Mouse (Mus musculus) spleen, postnatal 14 days (tissue): ENCODE measurements around the gene Tmed11.
"Not testable (repeated sequence)": the region's sequence is repeated elsewhere in the genome, so short reads cannot be mapped to it uniquely, and the experiment has no call there.

ENCODE experiments used
- DNase-seq, 2 experiments: peaks; one replicate each; pipeline ENCODE4 v3.0.0; 2021 to 2022; ENCODE audit warnings: low spot score in 2 of 2

Tmed11 gene

DNA sequence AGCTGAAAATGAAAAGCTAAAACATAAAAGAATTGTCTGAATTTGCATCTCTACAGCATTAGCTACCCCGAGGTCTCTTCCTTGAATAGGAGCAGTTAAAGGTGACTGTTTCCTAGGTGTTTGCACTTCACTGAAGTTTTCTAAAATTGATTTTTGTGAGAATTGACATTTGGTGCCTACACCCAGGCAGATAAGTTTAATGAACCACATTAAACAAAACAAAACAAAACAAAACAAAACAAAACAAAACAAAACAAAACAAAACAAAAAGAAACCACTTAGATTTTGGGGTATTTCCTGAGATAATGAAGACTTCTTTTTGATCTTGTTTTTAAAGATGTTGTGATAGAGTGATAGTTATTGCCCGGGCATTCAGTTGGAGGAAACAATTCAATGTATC lies at the start of gene Tmed11:
TSS of gene Tmed11 (minus strand) at position 101 of the 400 bp plus-strand sequence.
- not testable (repeated sequence) for DNase-seq

DNA sequence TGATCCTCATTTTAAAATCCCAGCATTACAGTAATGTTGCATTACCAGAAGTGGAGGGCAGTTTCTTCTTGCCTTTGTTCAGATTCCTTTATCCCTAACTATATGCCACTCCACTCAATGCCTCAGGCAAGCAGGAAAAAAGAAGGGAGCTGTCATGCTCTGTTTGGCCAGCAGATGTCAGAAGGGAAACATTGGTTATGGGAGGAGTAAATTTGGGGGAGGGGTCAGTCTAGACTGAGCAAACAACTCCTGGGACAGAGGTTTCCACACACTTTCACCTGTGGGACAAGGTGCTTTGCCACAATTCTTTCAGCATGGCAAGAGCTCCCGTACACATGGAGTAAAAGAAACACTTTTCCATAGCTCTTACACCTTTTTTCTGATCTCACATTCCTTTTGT lies 41.0 kb upstream of the Tmed11 start:
- no peak for DNase-seq

DNA sequence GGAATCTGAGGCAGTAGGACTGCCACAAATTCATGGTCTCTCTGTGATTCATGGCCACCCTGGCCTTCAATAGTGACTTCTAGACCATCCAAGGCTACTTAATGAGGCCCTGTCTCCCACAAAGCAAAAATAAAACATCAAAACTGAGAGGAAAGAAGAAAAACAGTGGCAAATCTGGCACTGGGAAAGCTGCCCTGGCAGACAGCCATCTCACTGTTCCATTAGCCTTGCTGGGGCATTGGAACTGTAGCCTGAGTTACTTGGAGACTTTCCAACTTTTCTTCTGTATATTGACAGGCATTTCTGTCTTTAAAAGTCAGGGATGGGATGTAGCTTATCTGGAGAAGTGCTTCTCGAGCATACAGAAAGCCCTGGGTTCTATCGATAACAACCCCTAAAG lies 28.1 kb upstream of the Tmed11 start:
- no peak for DNase-seq

DNA sequence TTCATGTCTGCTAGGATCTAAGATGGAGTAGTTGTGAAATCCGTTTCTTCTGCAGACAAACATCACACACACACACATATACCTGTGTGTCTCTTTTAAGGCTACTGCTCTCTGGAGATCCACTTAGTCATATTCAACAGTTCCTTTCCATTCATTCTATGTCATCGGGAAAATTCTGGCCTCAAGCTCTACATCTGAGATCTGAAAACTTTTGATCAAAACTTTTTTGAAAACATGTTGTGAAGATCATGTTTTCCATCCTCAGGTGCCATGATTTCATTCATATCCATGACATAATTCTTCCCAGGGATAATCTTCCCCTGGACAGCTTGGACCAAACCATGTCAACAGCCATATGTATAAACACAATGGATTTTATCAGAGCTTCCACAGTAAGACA lies 13.6 kb upstream of the Tmed11 start, which contains the start of gene Vmn2r8:
TSS of gene Vmn2r8 (minus strand) at position 101 of the 400 bp plus-strand sequence.
- DNase-seq, result not testable (repeated sequence)

DNA sequence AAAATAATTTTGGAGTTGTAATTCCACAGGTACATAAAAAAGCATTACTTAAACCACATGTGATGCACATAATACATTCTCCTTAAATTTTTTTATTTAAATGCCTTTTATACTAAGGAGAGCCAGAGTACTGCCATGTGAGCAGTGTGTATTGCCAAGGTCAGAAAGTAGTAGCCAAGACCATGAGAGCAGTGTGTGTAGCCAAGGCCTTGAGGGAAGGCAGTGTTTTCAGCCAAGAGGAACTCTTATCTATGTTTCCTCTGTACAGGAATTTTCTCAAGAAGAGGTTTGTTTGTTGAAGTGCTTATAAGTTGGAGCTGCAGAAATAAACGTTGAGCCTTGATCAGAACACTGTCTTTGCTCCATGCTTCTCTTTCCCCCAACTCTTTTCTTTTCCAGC lies 8.5 kb upstream of the Tmed11 start:
- DNase-seq, result no peak

DNA sequence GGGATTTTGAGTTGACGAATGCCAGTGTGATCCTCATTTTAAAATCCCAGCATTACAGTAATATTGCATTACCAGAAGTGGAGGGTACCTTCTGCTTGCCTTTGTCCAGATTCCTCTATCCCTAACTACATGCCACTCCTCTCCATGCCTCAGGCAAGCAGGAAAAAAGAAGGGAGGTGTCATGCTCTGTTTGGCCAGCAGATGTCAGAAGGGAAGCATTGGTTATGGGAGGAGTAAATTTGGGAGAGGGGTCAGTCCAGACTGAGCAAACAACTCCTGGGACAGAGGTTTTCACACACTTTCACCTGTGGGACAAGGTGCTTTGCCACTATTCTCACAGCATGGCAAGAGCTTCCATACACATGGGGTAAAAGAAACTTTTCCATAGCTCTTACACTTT lies 4.8 kb downstream of the Tmed11 start:
- DNase-seq, result not testable (repeated sequence)

DNA sequence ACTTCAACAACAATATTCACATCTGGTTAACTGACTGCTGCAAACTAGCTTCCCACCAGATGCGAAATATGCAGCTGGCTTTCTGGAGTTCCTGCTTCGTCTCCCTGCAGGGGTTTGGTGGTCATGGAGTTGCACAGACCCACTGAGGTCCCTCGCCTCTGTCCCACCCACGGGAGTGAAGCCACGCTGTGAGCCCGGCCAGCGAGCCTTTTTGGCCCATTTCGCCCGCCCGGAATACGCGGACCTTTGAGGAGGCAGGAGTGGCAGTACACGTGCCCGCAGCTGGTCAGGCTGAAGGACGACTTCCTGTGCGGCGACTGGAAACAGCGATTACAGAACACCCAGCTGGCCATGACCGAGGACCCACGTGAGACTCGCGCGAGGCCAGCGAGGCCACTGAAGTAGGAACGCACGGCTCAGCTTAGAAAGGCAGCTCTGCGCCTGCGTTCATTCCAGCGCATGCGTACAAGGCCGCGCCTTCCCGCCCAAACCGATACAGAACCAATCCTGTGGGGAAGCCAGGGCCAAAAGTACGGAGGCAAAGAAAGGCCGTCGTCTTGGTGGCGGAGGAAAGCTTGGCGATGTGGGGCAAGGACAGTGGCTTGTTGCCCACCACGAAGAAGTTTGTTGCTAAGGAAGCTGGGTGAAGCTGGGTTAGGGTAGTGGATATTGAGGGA lies 20.4 kb downstream of the Tmed11 start, which contains the start of gene Rnf212:
TSS of gene Rnf212 (minus strand) at position 353 of the 677 bp plus-strand sequence.
- no peak for DNase-seq

DNA sequence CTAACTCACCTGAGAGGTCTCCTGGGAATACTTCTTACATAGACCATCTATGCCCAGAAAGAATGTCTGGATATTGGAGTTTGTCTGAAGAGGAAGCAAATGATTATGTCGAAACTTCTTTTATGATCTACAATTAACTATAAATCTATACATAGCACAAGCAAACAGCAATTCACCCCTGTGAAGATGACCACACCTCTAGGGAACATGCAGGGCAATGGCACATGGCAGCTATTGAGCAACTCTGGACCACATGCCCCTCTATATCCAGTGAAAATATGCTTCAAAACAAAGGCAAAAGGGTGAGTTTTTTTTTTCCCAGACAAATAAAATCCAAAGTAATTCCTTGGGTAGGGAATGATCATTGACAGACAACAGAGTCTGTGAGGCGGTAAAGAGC lies 35.2 kb downstream of the Tmed11 start:
- no peak for DNase-seq

DNA sequence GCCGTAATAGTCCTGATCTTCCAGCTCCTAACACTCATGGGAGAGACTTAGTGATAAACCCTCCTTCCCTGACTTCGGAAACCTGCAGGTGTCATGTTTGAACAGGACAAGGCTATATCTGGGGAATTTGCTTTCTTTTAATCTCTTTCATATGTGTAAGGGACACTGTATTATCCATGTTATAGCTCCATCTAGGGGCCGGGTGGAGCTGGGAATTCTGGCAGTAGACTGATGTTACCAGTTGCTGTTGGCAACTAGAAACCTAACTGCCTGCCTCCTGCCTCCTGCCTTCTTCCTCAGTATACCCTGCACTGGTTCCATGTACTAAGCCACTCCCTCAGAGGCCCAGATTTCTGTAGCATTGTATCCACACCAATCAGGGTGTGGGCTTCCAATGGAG lies 36.8 kb downstream of the Tmed11 start:
- DNase-seq, result no peak

DNA sequence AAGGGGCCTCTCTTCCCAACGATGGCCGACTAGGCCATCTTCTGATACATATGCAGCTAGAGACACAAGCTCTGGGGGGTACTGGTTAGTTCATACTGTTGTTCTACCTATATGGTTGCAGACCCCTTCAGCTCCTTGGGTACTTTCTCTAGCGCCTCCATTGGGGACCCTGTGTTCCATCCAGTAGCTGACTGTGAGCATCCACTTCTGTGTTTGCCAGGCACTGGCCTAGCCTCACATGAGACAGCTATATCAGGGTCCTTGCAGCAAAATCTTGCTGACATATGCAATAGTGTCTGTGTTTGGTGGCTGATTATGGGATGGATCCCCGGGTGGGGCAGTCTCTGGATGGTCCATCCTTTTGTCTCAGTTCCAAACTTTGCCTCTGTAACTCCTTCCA lies 43.9 kb downstream of the Tmed11 start:
- DNase-seq, result not testable (repeated sequence)

DNA sequence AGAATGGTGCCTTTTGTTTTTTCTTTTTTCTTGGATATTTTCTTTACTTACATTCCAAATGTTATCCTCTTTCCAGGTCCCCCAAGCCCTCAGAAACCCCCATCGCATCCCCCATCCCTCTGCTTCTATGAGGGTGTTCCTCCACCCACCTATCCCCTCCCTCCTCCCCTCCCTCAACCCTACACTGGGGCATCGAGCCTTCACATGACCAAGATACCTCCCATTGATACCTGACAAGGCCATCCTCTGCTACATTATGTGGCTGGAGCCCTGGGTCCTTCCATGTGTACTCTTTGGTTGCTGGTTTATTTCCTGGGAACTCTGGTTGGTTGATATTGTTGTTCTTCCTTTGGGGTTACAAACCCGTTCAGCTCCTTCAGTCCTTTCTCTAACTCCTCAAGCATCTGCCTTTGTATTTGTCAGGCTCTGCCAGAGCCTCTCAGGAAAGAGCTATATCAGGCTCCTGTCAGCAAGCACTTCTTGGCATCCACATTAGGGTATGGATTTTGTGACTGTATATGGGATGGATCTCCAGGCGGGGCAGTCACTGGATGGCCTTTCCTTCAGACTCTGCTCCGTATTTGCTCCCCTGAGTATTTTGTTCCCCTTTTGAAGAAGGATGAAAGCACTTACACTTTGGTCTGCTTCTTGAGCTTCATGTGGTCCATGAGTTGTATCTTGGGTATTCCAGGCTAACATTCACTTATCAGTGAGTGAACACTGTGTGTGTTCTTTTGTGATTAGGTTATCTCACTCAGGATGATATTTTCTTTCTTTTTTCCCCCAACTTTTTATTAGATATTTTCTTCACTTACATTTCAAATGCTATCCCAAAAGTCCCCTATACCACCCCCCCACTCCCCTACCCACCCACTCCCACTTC lies 44.6 kb downstream of the Tmed11 start:
- no peak for DNase-seq

DNA sequence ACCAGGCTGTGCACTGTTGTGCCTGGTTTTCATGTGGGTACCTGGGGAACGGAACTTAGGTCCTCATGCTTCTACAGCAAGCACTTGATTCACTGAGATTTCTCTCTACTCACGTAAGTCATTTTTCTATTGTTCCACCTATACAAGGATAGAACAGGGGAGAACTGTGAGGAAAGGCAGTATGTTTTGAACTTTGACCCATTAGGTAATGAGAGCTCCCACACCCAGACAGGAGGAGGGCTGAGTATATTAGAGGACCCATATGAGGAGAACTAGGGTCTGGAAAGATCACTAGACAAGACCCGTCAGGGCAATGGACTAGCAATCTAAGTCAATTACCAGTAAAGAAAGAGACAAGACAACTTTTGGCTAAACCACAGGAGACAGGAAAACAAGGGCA lies 50.5 kb downstream of the Tmed11 start:
- DNase-seq, result no peak

DNA sequence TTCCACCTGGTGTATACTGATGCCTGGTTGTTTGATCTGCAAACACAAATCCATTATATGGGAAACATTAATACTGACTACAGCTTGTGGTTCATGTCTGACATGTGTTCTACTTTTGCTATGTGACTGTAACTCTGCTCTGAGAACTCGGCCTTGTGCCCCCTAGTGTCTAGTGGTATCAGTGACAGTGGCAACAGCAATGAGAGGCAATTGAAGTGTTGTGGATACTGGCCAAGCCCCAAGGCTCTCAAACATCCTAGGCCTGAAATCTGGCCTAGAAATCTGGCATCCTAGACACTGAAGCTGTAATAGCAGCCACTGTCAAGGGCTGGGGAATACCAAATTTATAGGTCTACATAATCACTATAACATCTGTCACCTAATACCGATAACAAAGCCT lies 51.3 kb downstream of the Tmed11 start:
- DNase-seq, result no peak

DNA sequence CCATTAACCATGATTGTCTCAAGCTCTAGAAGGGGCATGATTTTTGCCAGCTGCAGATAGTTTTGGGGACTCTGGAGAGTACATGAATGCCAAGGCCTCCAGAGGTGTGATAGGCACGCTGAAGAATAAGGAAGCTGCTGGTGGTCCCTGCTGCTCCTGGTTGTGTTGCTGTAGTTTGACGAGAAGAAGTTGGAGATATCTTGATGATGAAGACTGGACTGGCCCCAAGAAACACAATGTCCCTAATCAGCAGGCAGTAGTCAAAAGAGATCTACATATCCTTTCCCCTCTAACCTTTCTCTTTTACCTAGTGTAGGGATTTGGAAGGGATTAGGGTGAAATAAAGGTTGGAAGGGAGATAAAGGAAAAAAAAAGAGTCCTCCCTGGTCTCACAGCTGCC lies 52.6 kb downstream of the Tmed11 start:
- no peak for DNase-seq

DNA sequence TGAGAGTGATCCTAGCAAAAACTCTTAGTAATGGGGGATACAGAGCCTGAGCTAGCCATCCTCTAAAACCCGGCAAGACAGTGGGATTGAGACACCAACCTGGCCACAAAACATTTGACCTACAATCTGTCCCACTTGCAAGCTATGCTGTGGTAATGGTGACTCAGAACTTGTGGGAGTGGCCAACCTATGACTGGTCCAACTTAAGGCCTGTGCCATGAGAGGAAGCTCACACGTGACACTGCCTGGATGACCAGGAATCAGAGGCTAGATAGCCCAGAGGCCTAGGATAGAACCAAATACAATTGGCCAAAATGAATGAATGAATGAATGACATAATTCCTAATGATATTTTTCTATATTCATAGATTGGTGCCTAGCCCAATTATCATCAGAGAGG lies 53.3 kb downstream of the Tmed11 start:
- no peak for DNase-seq

DNA sequence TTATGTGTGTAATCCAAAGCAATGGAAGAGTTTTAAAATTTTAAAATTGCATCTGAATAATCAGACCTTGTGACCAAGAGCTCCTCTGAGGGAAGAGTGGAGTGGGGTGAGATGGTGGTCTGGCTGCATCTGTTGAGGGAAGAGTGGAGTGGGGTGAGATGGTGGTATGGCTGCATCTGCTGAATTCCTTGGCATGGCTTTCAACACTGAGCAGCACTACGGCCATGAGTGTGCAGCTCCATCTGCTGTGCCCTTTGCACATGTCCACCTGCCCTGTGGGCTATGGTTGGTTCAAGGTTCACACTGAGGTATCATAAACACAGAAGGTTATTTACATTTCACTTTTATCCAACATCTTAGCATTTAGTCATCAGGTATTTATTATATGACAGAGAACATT lies 67.7 kb downstream of the Tmed11 start:
- no peak for DNase-seq
